Mouse (Mus musculus) right cerebral cortex, postnatal 25 days (tissue): Measurements from ENCODE around the gene Hspa1b.
"Not testable (repeated sequence)": the region's sequence is repeated elsewhere in the genome, so short reads cannot be mapped to it uniquely, and the experiment has no call there.

Source experiments
- DNase-seq: peaks from one replicate; pipeline ENCODE4 v3.0.0; 2022

Hspa1b gene

GRCm38 (mm10) chr17:34959130-34959778, at the start of gene Hspa1b:
Hspa1b (minus strand) TSS chr17:34959238.
- DNase-seq: peak; percentile 78

GRCm38 (mm10) chr17:35007387-35007991, 48.5 kb upstream of the Hspa1b start:
- DNase-seq: no peak

DNA sequence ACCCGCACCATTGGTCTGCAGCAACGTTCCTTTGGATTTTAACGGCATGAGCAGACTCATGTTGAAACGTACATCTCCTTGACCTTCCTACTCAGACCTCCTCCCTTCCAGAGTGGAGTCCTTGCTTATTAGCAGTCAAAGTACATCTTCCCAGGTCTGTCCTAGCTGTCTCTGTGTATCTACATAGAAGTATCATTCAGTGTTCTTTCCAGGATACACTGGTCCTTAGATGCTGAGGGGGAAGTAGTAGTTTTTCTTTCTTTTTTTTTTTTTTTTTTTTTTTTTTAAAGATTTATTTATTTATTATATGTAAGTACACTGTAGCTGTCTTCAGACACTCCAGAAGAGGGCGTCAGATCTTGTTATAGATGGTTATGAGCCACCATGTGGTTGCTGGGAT, 46.9 kb upstream of the Hspa1b start:
- DNase-seq: not testable (repeated sequence)

- DNase-seq: no peak
These were observed 46.1 kb upstream of the Hspa1b start for GRCm38 (mm10) chr17:35005158-35005557.

- DNase-seq: no peak
These were observed 45.2 kb upstream of the Hspa1b start for GRCm38 (mm10) chr17:35004075-35004717.

DNA sequence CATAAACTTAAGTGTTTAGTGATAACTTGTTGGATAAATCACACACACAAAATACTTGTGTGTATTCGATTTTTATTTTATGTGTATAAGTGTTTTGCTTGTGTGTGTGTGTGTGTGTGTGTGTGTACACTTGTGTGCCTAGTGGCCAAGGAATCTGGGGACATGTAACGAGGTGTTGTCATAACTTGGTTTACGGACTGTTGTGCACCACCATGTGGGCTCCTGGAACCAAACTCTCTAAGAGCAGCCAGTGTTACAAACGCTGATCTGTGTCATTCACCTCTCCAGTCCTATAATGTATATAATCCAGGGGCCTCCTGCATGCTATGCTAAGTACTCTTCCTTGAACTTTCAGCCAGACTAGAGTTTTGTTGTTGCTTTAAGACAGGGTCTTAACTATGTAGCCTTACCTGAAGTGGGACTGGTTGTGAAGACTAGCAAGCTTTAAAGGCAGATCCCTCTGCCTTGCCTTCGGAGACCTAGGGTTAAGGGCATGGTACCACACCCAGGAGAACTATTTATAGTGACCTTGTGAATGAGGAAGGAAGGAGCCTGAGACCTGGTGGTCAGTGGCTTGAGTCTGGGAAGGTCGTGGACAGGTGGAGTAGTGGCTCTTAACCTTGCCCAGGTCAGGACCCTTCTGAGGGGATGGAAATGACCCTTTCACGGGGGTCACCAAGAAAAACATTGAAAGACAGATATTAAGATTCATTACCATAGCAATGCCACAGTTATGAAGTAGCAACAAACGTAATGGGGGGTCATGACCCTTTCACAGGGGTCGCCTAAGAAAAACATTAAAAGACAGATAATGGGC, 44.2 kb upstream of the Hspa1b start:
- no peak for DNase-seq

- no peak for DNase-seq
These were observed 43.3 kb upstream of the Hspa1b start for GRCm38 (mm10) chr17:35002153-35002865.

DNA sequence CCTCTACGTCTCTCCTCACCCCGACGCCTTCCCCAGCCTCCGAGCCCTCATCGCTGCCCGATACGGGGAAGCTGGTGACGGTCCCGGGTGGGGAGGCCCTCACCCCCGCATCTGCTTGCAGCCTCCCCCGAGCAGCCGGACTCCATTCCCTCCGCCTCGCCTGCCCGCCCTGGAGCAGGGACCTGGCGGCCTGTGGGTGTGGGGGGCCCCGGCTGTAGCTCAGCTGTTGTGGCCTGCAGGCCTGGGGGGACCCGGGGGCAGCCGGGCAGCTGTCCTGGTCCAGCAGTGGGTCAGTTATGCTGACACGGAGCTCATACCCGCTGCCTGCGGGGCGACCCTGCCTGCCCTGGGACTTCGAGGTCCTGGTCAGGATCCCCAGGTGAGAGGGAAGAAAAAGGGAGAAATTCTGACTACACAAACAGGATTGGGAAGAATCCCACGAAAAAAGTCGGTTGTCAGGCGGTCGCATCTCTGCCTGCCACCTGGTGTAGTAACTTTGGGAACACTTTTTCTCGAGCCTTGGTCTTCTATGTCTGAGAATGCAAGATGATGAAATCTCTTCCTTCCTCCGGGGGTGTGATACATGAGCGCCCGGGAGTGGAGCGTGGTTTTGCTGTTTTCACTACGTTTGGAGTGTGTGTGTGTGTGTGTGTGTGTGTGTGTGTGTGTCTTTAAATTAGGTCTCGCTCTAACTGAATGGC, 42.6 kb upstream of the Hspa1b start:
- no peak for DNase-seq

- peak; percentile 88 for DNase-seq
These were observed 41.8 kb upstream of the Hspa1b start, which contains the start of gene Vars for GRCm38 (mm10) chr17:35000717-35001451. Vars (plus strand) TSS chr17:35000987.

DNA sequence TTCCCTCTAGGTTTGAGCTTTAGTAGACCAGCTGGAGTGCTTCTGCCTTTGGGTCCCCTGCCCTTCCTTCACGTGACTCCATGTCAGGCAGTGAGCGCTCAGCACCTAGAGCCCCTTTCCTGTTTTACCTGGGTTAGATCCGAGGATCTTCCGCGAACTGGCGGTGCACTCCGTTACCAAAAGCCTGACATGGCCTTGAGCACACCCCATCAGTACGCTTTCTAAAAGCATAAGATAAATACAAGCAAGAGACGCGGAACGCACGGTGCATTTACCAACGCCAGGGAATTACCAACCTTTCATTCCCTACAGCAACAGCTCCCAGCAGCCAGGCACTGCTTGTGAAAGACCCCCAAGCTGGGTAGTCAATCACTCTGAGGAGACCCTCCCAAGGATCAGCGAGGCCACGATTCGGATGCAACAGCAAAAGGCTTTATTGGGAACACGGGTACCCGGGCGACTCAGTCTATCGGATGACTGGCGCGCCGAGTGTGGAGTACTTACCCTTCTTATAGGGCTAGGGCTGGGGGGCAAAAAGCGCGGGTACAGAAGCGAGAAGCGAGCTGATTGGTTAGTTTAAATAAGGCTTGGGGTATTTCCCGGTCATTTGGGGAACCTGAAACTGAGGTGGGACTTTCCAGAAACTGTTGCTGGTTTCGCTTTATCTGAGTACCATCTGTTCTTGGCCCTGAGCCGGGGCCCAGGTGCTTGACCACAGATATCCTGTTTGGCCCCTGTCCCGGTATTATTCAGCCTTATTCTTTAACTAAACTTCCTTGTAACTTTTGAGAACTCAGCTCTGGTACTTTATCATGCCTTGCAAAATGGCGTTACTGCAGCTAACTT, 41.1 kb upstream of the Hspa1b start:
- DNase-seq: not testable (repeated sequence)

DNA sequence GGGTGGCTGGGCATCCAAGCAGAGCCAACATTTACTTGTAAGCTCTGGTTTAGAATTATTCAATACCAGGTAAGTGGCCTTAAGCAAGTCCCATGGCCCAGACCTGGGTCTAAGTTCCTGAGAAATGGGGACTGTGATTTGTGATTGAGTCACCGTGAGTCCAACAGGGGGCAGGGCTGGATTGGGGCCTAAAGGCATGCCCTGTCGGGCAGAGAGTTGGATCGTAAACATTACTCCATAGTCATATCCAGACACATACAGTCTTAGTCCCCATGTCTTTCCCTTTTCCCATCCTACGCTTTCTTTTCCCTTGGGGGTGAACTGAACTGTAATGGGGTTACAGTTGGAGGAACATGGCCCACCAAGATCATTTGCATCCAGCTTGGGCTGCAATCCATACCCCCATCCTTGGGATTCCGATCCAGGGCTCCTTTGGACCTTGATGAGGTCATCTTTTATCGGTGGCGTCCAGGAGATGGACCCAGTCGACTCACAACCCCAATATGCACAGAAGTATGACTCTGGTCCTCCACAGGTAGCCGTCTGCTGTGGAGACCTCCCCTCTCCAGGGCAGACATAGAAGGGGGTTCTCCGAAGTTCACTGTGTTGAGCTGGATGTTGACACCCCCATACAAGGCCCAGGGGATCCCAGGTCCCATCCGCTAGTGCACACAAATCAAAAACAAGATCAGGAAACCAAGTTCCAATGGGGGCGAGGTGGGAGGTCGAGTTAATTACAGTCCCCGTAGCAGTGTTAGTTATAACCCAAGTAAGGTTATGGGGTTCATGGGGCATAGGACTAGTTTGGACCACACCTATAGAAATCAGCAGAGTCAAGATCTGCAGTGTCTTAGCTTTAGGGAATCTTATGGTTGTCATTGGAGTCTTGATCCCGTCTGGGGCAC, 39.7 kb upstream of the Hspa1b start:
- no peak for DNase-seq

DNA sequence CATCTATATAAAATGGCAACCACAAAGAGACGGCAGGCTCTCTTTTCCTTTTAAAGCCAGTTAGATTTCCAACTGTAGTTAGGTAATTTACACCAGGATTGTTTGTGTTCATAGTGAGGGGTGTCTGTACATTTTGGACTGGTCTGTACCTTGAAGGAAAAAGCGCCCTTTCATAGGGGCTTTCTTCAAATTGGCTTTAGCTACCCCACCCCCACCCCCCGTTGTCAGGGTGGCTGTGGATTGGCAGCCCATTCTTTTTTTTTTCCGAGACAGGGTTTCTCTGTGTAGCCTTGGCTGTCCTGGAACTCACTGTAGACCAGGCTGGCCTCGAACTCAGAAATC, 38.1 kb upstream of the Hspa1b start:
- DNase-seq: no peak

GRCm38 (mm10) chr17:34996411-34997141, 37.5 kb upstream of the Hspa1b start:
- no peak for DNase-seq

DNA sequence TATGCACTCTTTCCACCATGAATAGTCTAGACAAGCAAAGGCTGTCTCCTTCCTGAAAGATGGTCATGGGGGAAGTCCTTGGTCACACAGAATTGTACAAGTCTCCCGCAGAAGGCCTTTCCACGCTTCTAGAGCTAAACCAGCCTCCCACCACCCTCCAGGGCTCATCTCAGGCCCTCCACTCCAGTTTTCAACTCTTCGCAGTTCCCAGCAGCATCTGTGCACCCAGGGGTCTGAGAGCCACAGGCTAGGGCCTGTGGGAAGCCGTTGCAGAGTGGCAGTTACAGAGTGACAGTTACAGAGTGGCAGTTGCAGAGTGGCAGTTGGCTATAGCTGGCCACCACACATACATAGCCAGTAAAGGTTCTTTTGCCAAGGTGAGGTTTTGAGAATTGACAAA, 36.9 kb upstream of the Hspa1b start:
- not testable (repeated sequence) for DNase-seq

- DNase-seq: not testable (repeated sequence)
These were observed 36.2 kb upstream of the Hspa1b start for GRCm38 (mm10) chr17:34995192-34995591.

DNA sequence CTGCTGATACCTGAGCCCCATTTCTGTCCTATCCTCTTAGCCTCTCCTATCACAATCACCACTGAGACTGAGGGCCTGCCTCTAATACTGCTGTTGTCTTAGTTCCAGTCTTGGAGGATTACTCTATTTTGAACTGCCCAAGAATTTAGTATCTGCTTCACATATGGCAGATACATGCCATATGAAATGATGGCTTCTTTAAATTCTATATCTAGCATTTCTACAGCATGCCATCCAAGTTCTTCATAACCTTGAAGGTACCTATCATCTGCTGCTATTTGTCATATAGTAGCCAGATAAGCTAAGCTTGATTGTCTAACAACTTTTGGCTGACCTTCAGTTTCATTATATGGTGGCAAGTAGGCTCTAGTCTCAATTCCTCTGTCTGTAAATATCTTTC, 35.7 kb upstream of the Hspa1b start:
- DNase-seq: no peak

- no peak for DNase-seq
These were observed 25.2 kb upstream of the Hspa1b start for GRCm38 (mm10) chr17:34984218-34984617.

GRCm38 (mm10) chr17:34982328-34982727, 23.3 kb upstream of the Hspa1b start:
- DNase-seq: no peak
